Mouse (Mus musculus) ES-CJ7 (cell line): ENCODE results near the gene Slc35a1.

Source experiments
- DNase-seq: peaks from one replicate; pipeline ENCODE4 v3.0.0; 2011; ENCODE audit warnings: low read depth, low spot score

Slc35a1 gene

DNA sequence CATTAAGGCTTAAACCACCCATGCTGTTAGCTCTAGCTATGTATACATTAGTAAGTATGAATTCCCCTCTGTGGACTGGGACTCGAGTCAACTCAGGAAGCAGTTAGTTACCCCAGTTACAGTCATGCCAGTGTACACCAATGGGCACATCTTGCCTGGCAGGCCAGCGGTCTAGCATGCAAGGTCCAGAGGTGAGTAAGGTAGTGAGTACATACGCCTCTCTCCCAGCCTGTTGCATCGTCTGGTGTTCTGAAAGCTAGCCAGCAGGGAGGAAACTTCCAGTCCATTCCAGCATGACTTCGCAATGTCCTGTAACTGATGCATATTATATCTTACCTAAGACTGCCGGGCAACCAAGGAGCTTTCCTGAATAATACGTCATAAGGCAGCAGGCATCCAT, 34.1 kb downstream of the Slc35a1 start:
- DNase-seq, result no peak

DNA sequence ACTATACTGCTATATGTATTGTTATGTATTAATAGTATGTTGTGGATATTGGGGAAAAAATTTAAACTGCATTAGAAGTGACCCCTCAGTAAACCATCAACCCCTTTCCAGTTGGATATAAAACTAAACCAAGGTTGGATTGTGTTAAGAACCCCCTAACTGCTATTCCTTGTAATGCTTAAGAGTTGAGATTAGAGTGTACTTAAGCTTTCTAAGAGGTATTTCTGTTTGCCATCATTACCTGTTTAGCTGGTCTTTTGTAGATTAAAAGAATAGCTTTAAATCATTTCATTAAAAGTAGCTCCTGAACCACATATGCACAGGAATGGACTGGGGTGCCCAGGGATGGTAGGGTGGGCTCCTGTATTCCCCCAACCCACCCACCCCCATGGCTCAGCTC, 42.5 kb downstream of the Slc35a1 start:
- no peak for DNase-seq

DNA sequence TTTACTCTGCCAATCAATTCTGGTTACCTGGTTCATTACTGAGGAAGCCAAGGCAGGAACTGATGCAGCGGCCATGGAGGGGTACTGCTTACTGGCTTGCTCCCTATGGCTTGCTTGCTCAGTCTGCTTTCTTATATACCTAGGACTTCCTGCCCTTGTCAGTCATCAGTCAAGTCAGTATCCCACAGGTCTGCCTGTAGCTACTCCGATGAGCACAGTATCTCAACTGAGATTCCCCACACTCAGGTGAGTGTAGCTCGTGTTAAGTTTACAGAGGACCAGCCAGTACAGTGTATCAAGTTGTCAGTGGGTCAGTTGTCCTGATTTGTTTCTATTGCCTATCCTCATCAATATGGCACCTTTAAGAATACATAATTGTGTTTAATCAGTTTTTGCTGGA, 46.5 kb downstream of the Slc35a1 start:
- no peak for DNase-seq

DNA sequence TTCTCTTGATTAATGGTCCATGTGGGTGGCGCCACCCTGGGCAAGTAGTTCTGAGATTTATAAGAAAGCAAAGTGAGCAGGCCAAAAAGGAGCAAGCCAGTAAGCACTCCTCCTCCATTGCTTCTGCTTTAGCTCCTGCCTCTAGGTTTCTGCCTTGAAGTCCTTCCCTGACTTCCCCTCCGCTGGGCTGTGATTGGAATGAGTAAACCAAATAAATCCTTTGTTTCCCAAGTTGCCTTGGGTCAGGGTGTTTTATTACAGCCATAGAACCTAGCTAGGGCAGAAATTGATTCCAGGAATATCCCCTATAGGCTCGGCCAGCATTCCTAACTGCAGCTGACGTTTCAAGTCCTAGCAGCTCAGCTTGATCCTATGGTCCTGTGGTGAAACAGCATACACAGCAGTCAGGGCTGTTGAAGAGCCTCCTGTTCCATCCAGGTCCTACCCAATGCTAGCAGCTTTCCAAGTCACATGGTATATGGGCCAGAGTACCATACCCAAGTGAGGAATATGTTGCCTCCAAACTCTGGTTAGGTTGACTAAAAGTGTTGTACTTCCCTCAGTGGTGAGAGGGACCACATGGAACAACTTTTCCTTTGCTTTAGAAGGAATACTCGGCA, 47.4 kb downstream of the Slc35a1 start:
- no peak for DNase-seq

DNA sequence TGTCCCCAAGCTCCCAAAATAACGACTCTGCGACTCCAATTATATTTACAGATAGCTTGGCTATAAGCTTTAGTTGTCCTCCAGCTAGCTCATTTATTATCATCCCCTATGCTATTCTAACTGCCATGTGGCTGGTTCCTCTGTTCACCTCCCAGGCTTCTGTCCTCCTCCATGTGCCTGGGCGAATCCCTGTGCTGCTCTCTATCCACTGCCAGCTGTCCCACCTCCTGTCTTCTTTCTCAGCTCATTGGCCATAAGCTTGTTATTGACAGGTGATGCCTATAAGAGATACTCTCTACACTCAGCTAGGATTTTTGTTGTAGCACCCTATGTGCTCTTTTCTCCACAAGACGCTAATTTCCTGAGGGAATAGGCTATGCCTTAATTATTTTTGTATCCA, 49.4 kb downstream of the Slc35a1 start:
- DNase-seq, result no peak

DNA sequence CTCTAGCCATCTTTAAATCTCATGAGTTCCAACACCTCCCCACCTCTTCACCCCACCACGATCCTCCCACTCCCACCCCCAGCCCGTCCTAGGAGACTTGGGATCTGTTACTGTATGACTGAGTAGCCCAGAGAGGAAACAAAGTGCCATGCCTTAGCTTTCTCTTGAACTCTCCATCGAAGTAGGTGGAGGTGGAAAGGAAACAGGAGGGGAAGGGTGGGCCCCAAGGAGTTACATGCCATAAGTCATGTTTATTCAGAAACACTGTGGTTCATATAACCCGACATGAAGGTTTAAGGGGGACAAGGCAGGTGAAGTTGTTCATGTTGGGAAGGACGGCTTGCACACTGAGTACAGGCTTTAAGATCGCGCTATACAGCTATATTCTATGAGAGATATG, 49.9 kb downstream of the Slc35a1 start:
- DNase-seq, result no peak

DNA sequence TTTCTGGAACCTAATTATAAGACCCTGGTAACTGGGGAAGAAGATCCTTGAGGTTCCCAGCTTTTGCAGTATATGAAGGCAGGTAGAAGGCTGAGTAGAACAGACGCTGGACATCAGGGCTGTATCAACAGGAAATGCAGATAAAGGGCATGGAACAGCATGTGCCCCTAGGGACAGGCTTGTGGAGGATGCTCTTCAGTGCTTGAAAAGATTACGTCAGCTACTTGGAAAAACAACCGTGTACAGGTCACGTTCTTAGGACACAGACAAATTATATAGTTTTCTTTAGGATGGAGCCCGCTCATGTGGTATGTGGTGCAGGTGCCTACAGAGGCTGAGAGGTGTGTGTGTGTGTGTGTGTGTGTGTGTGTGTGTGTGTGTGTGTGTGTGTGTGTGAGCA, 51.2 kb downstream of the Slc35a1 start:
- no peak for DNase-seq

DNA sequence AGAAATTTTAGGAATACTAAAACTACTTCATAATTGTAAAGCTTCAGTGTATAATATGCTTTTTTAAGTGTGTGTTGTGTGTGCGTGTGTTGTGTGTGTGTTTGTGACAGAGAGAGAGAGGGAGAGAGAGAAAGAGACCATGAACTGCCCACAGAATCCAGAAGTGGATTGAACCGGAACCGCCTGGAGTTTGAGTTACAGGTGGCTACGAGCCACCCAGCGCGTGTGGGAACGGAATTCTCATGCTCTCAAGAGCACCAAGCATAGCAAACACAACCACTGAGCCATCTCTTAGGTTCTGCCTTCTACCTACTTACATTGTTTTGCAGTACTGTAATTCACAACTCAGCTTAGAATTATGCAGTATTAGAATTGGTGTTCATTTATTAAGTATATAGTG, 53.1 kb downstream of the Slc35a1 start:
- DNase-seq, result no peak

DNA sequence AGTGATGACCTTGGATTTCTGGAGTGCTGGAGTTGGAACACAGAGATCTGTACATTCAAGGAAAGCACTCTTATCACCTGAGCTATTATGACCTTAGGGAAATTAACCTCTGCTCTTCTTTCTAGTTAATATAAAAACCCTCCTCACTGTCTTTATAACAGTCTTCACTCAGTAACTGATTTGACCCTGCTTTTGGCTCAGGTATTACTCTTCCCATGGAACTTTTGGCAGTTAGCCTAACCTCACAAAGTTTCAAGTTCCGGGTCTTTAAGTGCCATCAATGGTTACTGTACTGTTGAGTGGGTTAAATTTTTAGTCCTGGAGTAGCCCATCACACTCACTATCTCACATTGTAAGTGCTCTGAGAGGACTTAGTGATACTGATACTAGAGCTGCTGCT, 57.3 kb downstream of the Slc35a1 start:
- DNase-seq, result no peak

DNA sequence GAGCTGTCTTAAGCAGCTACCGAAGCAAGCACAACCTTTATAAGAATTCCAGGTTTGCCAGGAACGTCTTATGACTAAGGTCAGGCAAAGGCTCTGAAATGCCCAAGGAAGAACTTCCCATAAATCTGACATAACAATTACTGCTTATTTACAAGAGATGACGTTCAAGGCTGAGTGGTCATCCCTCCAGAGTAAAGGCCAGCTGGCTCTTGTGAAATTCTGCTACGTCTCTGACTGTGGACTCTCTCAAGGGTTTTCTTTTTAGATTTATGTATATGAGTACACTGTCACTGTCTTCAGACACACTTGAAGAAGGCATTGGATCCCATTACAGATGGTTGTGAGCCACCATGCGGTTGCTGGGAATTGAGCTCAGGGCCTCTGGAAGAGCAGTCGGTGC, 60.8 kb downstream of the Slc35a1 start:
- no peak for DNase-seq

DNA sequence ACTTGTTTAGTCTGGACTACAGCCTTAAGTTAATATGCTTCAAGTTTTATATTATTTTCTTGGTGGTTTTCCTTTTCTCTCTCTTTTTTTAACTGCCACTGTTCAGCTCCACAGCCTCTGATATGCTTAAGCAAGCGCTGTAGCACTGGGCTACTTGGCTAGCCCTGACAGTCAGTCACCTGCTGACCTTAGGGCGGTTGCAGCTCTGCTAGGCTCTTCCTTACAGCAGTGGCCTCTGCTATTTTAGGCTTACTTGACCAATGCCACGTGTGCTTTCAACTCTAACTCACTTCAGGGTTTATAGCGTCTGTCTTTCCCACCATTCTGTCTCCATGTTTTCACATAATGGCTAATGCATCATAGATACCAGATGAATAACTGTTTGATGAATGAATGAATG, 61.7 kb downstream of the Slc35a1 start:
- DNase-seq, result no peak

DNA sequence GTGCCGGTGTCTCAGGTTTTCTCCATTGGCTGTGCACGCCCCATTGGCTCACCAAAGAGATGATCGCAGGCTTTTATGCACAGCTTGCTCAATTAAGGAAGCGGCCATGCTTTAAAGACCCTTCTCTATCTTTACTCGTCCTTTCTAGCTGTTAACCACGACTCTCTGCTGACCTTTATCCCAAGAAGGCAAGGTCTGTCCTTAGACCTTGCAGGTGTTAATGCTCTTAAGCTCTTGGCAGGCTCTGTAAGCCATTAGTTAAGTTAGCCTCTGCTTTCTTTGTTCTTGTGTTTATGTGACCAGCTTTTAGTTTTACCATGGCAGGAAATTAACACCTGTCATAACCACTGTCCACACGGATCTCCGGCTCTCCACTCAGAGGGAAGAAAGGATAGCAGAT, 71.1 kb downstream of the Slc35a1 start:
- no peak for DNase-seq

DNA sequence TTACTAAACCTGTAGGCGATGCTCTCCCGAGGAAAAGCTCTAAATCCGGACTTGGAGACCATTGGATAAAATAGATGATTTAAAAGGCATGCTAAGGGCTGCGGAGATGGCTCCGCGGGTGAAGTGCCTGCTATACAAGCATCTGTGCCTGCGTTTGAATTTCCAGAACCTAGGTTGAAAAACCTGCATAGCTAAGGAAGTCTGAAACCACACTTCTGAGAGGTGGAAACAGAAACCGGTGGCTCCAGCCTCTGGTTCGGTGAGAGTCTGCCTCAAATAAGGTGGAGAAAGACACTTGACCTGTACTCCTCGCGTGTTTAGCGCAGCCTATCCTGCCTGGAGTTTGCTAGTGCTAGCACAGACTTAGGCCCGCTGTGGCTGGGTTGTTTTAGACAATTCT, 71.9 kb downstream of the Slc35a1 start:
- peak; percentile 12 for DNase-seq

DNA sequence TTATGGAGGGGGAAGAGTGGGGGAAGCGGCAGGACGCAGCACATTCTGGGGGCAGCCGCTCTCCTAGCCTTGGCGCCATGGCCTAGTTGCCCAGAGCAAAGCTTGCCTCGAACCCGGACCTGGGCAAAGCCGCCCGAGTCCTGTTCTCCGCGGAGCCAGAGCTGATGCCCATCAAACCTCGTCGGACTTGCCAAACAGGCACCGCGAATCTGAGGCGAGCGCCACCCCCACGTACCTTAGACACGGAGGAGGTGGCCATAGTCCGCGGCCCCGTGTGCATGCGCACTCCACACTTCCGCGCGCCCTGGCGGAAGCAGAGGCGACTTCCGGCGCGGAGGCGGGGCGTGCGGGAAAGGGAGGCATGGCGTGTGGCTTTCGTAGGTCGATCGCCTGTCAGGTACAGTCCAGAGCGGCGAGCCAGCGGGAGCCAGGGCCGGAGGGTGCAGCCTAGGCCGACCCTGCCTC, 72.6 kb downstream of the Slc35a1 start, which contains the start of the genes Orc3 and Rars2:
TSS of gene Orc3 (minus strand) at position 315 of the 465 bp plus-strand sequence.
TSS of gene Rars2 (plus strand) at position 328 of the 465 bp plus-strand sequence.
- DNase-seq, result peak; percentile 91

DNA sequence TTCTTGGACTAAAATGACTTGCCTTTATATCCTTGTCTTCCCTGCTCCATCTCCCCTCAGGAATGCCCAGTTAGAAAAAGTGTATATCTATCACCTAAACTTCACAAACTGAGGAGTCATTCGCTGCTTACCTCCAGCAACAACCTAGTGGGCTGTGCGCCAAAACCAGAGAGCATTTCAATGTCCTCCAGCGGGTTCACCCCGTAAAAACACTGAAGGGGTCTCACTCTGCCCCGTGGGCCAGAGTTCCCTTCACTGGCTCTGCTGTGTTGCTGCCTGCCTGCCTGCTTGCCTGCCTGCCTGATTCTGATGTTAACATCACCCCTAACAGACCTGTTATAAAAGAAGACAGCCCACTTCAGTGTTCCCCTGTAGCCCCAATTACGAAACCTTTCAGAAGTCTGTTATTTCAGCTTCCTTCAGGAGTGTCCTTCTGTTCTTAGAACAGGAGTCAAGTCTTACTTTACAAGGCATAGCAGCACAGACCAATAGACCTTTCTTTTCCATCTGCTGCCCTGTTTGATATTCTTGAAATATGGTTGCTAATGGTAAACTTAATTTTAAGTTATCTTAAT, 73.6 kb downstream of the Slc35a1 start:
- DNase-seq, result no peak
